Mouse (Mus musculus) fat pad, adult 2 months (tissue): ENCODE measurements around the gene Gm20388.
"Not testable (repeated sequence)": the region's sequence is repeated elsewhere in the genome, so short reads cannot be mapped to it uniquely, and the experiment has no call there.

Experiments used
- DNase-seq: peaks from one replicate; pipeline ENCODE4 v3.0.0-alpha.2; 2011; ENCODE audit warnings: low read depth, low spot score; ENCODE audit errors: extremely low read depth

The Gm20388 gene

DNA sequence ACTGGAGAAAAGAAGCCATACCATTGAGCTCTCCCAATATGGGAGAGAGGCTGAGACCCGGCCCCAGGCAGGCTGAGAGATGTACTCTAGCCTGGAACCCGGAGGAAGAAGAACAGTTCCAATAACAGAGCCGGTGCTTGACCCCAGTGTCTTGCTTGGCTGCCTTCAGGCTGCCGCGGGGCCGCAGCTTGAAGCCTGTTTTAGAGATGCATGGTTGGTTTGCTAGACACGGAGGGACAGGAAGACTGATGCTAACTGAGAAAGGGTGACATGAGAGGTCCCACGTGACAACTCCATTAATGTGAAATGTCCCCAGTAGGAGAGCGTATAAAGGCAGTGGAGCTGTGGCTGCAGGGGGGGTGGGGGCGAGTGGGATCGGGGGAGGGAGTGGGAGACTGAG, 438.3 kb downstream of the Gm20388 start:
- DNase-seq: no peak

DNA sequence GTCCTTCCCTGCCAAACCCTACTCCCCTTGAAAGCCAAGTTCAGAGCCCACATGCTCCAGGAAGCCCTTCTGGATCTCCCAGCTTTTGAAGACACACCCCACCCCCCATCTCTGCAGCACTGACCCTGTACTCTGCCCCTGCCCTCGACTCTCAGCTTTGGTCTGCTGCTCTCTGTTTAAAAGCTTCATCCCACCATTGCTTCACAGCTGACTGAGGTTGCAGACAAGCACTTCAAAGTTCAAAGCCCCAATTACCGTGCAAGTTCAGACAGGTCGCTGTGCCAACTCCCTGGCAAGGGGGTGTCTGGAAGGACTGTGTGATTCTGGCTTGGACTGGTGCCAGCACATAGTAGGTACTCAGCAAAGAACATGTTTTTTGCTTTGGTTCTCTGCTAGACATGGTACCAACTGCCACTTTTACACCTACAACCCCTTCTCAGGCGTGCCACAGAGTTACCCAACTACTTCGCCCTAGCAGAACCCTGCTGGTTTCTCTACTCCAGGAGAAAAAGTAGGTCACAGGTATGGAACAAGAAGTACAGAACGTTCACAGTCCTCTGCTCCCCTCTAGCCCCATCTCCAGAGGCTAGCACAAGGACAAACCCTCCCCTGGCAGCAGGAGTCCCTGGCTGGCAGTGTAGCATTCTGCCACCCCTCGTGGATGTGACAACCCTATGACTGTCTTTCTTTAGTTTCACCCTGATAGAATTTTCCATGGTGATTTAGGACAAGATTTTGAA, 440.9 kb downstream of the Gm20388 start:
- no peak for DNase-seq

DNA sequence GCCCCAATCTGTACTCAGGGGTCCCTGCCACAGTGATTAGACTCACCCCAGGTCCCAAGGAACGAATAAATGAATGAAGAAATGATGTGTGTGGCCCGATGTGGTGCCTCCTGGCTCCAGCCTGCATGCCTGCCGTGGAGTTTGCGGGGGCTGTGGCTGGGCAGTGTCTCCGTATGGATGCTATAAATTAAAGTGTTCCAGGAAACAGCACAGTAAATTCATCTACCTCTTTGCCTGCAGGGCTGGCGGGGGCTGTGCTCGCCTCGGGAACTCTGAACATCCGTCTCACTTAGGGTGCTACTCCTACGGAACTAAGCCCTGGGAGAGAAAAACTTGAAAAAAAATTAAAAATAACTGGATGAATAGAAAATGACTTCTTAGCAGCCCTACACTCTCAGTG, 441.5 kb downstream of the Gm20388 start:
- DNase-seq: no peak

DNA sequence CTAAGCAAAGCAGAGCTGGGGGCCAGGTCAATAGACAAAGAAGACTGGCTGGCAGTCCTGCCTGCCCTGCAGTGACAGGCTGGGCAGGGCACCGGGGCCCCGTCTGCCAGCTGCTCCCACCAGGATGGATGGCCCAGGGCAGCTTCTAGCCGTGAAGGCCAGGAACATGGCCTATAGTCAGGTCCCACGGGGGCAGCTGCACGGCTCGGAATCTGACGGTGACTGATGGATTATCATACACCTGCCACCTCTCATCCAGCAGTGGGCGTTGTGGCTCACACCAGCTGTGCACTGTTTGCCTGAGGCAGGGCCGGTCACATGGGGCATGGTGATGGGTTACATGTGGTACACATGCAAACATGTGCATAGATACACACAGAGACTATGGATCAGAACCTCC, 445.4 kb downstream of the Gm20388 start:
- no peak for DNase-seq

DNA sequence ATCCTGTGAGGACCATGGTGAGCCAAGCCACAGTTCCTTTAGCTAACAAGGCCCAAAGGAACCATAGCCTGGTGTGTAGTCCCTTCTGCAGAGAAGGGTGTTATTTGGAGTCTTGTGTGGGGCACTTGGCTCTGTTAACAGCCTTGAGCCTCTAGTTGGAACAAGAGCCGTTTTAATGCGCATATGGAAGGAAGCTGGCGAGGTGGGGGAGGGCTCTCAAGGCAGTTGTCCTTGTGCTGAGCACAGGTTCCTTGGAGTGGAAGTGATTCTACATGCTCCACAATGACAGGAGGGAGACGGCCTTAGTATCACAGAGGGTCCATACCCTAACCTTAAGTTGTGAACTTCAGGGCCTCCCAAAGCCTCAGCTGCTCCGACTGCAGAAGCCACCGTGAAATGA, 446.9 kb downstream of the Gm20388 start:
- DNase-seq: no peak

DNA sequence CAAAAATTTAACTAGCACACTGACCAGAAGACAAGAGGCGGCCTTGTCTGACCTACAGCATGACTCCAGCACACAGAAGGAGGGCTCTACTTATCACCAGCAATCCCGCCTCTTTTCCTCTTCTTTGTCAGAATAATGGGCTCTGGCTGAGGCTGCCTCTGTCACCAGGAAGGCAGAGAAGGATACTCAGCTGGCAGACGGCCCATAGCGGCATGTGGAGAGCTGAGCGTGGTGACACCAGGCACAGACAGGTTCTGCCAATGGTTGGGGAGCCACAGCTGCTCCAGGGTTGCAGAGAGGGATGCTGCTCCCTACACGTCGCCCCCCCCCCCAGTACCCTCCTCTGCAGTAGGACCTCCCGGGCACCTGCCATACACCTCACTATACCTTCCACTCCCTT, 450.7 kb downstream of the Gm20388 start:
- DNase-seq: no peak

DNA sequence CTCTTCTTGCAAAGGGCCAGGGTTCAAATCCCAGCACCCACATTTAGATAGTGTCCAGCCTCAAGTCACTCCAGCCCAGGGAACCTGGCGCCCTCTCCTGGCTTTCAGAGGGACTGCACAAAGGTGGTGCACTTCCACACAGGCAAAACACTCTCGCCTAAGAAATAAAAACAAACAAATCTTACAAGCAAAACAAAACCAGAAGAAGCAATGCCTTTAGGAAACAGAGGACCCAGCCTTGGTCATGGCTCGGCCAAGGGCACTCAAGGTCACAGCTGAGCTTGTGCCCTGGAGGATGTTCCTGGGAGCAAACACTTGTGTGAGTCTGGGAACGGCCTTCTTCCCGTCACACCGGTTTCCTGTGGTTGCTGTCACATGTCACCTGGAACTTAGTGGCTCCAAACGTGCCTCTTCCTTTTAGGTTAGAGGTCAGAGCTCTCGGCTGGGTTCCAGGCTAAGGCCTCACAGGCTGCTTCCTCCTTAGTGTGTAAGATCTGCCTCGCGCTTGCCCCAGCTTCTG, 453.0 kb downstream of the Gm20388 start:
- DNase-seq: peak; percentile 92

DNA sequence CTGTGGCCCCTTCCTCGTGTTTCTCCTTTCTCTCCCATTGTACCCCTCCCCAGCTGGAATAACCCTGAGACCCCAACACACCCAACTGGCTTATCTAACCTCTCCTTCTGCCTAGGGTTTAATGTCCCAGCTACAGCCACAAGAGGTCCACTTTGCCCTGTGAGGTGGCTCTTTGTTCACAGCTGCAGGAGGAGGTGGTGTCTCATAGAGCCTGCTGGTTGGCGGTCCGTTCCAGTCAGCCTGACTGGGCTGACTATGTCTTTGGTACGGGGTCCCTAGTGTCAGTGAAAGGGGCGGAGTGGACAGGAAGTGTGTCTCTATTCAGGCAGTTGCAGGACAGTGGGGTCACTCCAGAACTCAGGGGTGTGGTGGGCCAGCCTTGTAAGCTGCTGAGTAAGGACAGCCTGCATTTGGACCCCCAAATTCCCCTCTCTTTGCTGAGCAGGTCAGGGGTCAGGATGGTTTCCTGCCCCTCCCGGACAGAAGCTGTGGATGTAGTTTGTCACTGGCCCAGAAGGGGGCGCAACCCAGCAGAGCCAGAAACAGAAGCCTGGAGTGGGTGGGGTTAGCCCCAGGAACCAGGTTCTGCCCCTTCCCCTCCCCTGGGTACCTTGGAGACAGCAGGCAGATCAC, 453.6 kb downstream of the Gm20388 start:
- no peak for DNase-seq

DNA sequence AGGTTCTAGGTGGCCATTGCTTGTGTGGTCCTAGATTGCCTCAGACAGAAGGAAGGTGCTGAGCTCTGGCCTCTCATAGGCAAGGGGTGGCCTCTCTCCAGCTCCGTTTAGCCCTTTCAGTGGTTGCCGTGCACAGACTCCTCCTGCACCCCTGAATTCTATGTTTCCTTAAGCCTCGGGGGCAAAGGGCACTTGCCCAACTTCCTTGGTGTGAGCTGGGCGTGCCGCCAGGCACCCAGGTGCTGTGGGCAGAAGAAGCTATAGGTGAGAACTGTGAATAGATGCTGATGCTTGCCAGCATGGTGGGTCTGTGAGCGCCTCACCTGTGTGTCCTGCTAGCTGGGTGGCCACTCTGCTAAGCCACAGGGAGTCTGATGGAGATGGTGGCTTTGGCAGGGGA, 456.2 kb downstream of the Gm20388 start:
- DNase-seq: no peak

DNA sequence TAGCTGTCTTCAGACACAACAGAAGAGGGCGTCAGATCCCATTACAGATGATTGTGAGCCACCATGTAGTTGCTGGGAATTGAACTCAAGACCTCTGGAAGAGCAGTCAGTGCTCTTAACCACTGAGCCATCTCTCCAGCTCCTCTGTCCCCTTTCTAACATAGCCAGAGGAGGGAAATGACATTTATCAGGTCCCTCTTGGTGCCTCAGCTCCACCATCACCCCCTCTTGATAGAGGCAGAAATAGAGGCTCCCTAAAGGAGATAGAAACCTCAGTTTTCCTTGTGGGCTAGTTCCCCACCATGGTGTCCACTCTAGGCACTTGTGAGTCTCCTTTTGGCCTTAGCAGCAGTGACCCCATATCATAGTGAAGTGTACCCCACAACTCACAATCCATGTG, 457.6 kb downstream of the Gm20388 start:
- not testable (repeated sequence) for DNase-seq

DNA sequence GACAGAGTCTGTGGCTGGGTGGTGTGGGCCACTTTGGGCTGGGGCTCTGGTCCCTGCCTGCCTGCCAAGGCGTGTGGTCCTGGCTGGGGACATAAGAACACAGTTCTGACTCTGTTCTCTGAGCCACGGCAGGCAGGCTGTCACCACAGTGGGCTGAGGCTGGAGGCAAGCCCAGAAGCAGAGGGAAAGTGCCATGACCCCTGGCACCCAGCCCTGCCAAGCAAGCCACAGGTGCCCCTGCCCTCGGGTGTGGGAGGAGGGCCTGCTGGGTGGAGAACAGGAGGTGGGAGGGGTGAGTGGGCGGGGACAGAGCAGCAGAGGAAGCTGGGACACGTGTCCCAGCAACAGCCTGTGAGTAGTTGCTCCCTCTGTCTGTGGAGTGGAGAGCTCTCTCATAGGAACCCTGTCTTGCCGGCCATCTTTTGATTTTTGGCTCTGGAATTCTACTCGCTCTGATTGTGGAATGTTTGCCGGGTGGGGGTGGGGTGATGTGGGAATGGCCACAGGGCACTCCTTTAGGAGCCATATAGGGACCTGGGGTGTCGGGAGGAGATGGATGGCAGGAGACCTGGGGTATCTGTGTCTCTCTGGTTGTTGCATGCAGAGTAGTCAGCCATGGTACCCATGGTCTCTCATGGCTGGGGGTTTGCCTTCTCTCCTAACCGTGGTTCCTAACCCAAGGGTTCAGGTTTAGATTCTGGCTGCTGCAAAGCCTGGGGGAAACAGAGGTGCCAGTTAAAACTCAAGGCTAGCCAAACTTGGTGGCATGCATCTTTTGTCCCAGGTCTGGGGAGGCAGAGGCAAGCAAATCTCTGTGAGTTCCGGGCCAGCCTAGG, 458.4 kb downstream of the Gm20388 start:
- DNase-seq: no peak

DNA sequence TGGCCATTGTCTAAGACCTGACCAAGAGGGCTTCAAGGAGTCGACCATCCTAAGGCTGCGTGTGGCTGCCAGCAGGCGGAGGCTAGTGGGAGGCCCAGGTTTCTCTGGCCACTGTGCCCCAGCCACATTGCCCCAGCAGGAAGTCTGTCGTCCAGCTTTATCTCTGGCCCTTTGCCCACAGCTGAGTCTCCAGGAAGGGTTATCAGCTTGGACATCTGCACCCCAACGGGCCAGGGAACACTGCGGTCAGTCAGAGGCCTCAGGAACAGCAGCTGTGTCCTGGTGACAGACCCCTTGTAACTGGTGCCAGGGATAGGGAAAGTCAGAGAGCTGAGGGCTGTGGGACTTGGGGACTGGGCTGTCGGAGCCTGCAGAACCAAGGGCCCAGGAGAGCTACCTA, 459.3 kb downstream of the Gm20388 start:
- DNase-seq: no peak

DNA sequence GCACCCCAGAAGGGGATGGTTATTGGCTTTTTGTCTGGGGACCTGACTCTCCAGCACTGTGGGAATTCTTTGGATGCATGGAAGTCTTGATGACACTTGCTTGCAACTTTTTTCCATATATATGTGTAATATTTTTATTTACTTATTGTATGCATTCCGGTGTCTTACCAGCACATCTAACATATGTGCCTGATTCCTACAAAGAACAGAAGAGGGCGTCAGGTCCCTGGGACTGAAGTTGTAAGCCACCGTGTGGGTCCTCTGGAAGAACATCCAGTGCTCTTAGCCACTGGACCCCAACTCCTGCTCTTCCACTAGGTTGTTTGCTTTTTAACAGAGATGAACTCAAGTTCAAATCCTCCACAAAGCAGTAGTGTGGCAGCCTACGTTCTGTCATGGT, 459.8 kb downstream of the Gm20388 start:
- no peak for DNase-seq

DNA sequence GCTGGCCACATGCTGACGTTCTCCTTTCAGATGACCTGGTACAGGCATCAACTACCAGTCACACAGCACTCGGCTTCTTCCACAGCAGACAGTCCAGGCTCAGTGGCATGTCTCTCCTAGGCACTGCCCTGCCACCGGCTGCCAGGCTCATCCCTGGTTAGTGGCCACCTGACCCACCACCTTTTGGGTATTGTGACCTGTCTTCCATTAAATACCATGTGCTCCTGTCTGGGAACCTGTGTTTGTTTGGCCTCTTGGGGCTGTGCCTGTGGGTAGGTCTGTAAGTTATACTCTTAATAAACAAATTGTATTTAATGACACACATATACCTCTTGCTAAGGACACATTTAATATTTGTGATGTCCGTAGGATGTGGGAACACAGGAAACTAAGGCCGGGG, 460.5 kb downstream of the Gm20388 start:
- no peak for DNase-seq

DNA sequence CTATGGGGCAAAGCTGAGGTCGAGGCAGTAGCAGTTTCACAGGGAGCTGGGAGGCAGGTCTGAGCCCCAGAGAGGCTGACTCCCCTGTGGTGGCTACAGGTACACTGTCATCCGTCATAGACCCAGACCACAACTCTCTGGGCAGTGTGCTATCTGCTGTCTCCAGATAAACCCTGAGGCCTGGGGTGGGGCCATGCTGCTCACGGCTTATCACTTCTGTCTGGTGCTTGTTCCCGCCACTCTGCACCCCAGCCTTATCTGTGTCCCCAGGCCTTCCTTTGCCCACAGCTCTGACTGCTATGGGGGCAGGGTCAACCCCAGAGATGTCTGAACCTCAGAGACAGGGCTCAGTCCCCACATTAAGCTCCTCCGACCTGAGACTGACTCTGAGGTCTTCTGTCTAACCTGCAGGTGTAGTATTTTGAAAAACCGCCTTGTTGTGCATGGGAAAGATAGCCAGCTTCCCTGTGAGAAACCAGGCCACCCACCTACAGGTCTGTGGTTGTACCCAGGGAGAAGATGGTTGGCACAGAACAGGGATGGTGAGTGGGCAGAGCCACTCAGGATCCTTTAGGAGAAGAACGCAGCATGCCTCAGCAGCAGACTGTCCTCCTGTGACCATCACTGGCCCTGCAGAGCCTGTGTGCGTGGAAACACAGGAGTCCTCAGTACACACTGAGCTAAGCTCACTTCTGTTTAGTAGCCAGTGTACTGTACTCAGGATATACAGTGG, 461.2 kb downstream of the Gm20388 start:
- no peak for DNase-seq

DNA sequence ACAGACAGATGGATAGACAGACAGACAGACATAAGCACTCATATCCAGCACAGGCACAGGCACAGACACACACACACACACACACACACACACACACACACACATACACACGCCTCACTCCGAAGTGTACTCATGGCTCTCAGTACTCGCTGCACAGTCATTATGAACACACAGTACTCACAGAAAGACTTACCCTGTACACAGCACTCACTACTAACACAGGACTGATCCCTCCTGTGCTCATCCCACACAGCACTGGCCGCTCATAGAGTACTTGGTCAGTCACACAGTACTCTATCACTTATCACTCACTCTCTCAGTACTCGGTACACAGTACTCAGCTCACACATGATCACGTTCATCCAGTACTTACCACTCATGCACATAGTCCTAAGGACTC, 462.0 kb downstream of the Gm20388 start:
- DNase-seq: no peak

DNA sequence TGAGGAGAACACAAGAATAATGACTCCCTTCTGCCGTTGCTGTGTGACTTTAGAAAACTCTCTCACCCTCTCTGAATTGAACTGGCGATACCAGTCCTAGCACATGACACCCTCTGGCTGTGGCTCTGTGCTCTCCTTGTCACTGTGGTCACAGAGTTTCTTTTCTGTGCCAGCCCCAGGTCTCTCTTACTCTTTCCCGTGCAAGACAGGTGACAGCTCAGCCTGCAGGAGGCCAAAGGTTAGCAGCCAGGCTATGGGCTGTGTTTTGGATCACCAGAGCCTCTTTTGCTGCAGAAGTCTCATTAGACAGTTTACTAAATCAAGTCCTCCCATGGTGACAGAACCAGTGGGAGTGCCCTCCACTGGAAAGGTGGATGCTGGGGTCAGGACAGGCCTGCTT, 463.0 kb downstream of the Gm20388 start:
- DNase-seq: no peak

DNA sequence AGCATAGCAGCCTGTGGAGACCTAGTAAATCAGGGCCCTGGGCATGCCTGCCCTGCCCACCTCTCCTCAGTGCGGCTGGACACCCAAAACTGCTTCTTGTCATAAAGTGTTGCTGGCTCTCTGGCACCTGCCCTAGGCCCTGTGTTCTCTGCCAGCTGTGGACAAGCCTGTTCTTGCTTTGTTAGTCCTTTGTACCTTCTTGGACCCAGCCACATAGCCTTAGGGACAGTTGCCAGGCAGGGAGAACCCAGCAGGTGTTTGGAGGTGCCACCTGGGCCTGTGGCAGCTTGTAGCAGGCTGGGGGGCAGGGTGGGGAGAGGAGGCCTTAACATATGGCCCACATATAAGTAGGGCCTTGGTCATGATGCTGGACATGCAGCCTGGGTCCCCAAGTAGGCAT, 463.4 kb downstream of the Gm20388 start:
- DNase-seq: peak; percentile 97

DNA sequence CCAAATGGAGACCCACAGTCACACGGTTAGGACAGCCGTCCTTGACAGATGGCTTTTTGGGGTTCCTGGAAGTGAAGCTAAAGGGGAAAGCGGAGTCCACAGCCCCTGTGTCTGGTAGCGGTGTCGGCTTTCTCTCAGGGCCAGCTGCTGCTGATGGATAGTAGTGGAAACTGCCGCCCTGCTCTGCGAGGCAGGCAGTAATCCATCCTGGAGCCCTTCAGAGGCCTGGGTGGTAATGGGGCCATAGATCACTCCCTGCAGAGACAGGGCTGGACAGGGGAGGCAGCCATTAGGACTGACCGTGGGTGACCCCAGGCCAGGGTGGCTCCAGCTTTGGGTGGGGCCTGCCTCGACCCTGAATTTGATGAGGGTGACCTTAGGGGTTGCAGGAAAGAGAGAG, 463.9 kb downstream of the Gm20388 start:
- no peak for DNase-seq

DNA sequence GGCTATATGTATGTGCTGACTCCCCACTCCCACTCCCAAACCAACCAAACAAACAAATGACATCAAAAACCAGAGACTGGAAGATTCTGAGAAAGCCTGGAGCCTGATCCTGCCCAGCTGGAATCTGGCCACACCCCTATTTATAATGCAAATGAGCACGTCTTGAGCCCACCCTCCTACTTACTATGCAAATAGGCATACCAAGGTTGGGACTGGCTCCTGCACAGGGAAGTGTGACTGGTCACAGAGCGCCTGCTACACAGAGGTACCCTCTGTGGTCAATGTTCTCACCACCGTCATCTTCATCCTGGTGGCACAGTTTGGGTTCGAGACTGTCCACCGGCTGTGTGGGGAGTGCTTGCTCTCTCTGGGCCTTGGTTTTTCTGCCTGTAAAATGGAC, 464.5 kb downstream of the Gm20388 start:
- no peak for DNase-seq

DNA sequence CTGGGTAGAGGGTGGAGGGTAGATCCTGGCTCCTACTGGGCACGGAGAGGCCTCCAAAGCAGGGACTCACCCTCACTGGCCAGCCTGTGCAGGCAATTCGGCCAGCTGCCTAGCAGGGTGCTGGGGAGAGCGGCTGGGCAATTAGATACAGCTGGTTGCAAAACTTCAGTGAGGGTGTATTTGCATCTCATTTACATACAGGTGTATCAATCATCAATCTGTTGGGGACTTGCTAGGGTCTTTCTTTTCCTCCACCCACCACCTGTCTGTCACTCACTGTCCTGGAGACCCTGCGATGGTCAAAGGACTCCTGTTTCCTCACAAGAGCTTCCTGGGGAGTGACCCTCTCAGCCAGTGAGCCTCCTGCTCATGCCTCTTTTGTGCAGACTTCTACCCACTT, 465.6 kb downstream of the Gm20388 start:
- no peak for DNase-seq
